Mouse (Mus musculus): Measurements from ENCODE around the gene Hsph1. TPM values are rescaled to one million over a fixed set of nuclear protein-coding genes. Genes with fewer than 3 reads are reported as not detected.

Gene Hsph1
- total RNA-seq, 4 experiments from 2014 or later: 43.9 to 80.9 (median 65.3) TPM

GRCm38 (mm10) chr5:149588814-149589534 is 47.2 kb downstream of the Hsph1 start:
- DNase-seq (ENCODE audit: low spot score): no peak

GRCm38 (mm10) chr5:149587327-149587895 is 48.8 kb downstream of the Hsph1 start:
- DNase-seq (ENCODE audit: low spot score): no peak

DNA sequence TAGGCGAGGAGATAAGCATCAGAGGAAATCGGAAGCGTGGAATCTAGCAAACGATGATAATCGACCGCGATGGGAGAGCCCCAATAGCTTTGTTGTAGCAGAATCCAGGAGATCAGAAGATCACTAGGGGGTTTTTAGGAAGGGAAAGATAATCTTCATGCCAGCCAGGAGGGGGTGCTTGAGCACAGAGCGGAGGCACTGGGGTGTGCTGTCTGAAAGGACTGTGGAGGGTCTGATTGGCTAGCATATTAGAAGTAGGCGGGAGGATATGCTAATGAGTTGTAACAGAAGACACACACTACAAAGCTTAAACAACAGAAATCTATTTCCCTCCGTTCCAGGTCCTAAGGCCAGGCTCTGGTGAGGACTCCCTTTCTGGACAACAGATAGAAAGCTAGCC is 50.3 kb downstream of the Hsph1 start:
- no peak for DNase-seq (ENCODE audit: low spot score)

GRCm38 (mm10) chr5:149585231-149585630 is 50.9 kb downstream of the Hsph1 start:
- DNase-seq (ENCODE audit: low spot score): no peak

GRCm38 (mm10) chr5:149584154-149584655 is 52.0 kb downstream of the Hsph1 start:
- no peak for DNase-seq (ENCODE audit: low spot score)

DNA sequence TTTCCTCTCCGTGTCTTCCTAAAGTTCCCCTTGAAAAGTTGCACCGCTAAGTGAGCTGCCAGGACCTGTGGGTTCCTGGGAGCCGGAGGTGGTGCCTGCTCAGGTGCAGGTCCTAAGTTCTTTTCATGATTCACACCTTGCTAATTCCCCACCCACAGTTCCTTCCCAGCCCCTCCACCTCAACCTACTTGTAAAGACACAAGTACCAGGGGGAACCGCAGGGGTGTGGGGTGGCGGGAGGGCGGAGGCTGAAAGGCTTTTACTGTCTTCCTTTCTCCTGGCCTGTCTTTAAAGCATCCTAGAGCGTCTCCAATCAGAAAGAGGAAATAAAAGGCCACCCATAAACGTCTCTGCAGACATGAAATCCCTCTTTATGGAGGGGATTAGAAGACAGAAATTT is 52.7 kb downstream of the Hsph1 start:
- DNase-seq (ENCODE audit: low spot score): no peak

DNA sequence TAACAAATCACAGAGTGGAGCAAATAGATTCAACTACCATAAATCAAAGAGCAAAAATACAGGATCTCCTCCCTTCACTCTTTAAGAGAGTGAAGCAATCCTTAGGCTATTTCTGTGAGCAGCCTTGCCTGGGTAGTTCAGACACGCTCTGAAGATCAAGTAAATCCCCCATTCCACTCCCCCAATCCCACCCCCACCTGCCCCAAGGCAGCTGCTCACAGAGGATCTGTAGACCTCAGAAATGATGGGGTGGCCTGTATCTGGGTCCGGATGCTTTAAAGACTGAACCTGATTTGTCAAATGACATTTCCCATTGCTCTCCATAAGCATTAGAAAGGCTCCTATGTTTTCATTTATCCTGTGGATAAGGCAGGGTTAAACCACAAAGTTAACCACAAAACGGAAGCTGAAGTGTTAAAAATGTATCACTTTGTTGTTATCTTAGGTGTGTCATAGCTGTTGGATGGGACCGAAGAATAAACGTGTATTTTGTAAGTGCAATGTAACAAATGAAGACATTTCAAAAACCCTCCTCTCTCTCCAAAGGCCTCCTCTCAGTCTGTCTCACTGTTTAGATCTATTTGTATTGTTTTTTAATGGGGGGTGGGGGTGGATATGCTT is 53.4 kb downstream of the Hsph1 start:
- DNase-seq (ENCODE audit: low spot score): no peak

DNA sequence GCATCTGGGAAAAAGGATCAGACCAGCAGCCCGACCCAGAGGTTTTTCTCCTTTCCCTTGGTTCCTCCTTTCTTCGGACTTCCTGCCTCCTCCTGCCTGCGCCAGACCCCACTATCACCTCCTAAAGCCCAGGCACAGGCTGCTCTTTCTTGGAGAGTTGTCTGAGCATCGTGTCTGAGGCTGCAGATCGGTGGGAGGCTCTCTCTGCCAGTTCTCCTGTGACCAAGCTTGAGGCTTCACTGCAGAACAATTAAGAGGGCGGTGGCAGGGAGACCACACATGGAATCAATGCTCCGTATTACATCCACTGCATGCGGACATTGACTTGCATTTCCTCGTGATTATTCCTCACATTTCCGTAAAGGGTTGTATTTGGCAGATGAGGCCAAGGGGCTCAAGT is 58.7 kb downstream of the Hsph1 start:
- no peak for DNase-seq (ENCODE audit: low spot score)

DNA sequence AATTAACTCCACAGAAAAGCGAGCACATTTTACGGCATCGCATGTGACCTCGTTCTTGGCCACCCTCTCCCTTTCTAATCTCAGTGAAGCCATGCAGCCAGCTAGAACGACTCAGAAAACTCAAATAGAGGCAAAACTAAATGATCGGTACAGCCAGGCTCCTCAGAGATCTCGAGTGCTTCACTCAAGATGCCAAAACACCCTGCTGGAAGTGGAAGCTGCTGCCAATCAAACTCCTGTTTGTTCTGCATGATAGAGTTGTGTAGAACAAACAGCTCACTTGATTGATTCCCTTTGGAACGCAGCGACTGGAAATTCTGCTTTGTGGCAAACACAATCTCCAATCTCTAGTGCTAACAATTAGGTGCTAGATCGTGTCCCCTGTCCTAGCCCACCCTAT is 59.2 kb downstream of the Hsph1 start:
- DNase-seq (ENCODE audit: low spot score): peak; percentile 16

GRCm38 (mm10) chr5:149568993-149569392 is 67.2 kb downstream of the Hsph1 start:
- DNase-seq (ENCODE audit: low spot score): no peak

GRCm38 (mm10) chr5:149566957-149567356 is 69.2 kb downstream of the Hsph1 start:
- DNase-seq (ENCODE audit: low spot score): peak; percentile 86

- no peak for DNase-seq (ENCODE audit: low spot score)
Observed at GRCm38 (mm10) chr5:149566026-149566425, 70.2 kb downstream of the Hsph1 start.

Other genes with a start within 250 kb of the Hsph1 start
- 10 to 100 TPM in 3 of 4 experiments, 1 to 10 TPM in 1; 9.4 to 13.9 (median 11.5) TPM for gene Medag, start 224.6 kb downstream of the Hsph1 start, total RNA-seq (2022)
- gene Tex26, start 196.7 kb downstream of the Hsph1 start, total RNA-seq (2022): not detected
- not detected for gene Wdr95, start 107.7 kb downstream of the Hsph1 start, total RNA-seq (2022)
- gene B3glct, start 41.9 kb upstream of the Hsph1 start, total RNA-seq (2022): 1 to 10 TPM; 4.1 to 8.0 (median 6.5) TPM